Mouse (Mus musculus): Measurements from ENCODE around the gene Thbs4.

The Thbs4 gene

GRCm38 (mm10) chr13:92711821-92712220 lies 82.8 kb downstream of the Thbs4 start:
- DNase-seq, result no peak

- no peak for DNase-seq
Measured at GRCm38 (mm10) chr13:92710361-92710760, 84.3 kb downstream of the Thbs4 start.

GRCm38 (mm10) chr13:92709535-92709934 lies 85.1 kb downstream of the Thbs4 start:
- DNase-seq, result peak; percentile 66

GRCm38 (mm10) chr13:92708466-92708865 lies 86.2 kb downstream of the Thbs4 start:
- peak; percentile 63 for DNase-seq

GRCm38 (mm10) chr13:92707941-92708340 lies 86.7 kb downstream of the Thbs4 start:
- peak; percentile 62 for DNase-seq

GRCm38 (mm10) chr13:92706342-92707061 lies 88.1 kb downstream of the Thbs4 start:
- peak; percentile 50 for DNase-seq

GRCm38 (mm10) chr13:92705016-92705535 lies 89.5 kb downstream of the Thbs4 start:
- DNase-seq, result peak; percentile 61

GRCm38 (mm10) chr13:92704189-92704588 lies 90.4 kb downstream of the Thbs4 start:
- DNase-seq, result peak; percentile 56

- peak; percentile 95 for DNase-seq
Measured at GRCm38 (mm10) chr13:92703241-92704027, 91.2 kb downstream of the Thbs4 start.

- no peak for DNase-seq
Measured at GRCm38 (mm10) chr13:92702035-92702434, 92.6 kb downstream of the Thbs4 start.

Data from heart, adult 11 months (tissue).